Mouse (Mus musculus) limb, embryonic 12.5 days (tissue): ENCODE data around the gene Enthd1. TPM values are rescaled to one million over a fixed set of nuclear protein-coding genes. Genes with fewer than 3 reads are reported as not detected.
"Not testable (repeated sequence)": the region's sequence is repeated elsewhere in the genome, so short reads cannot be mapped to it uniquely, and the experiment has no call there.

Experiments
- ATAC-seq: fragments of 200-750 bp; cut with Nextera tagmentation; 2 replicates; pipeline ENCODE4 v1.8.0; 2017; ENCODE audit warnings: low read depth, moderate TSS enrichment; ENCODE audit not compliant: insufficient number of reproducible peaks, insufficient read depth, low FRiP score, low TSS enrichment
- H3K27ac ChIP-seq: fragments of 300-500 bp; sonication (generic); 2 replicates; pipeline ENCODE4 v1.5.1; 2016; ENCODE audit warnings: mild to moderate bottlenecking, moderate library complexity
- H3K27me3 ChIP-seq: fragments of 300-500 bp; sonication (generic); 2 replicates; pipeline ENCODE4 v1.6.1; 2016; ENCODE audit warnings: mild to moderate bottlenecking, moderate library complexity
- H3K36me3 ChIP-seq: fragments of 300-500 bp; sonication (generic); 2 replicates; pipeline ENCODE4 v1.6.1; 2016; ENCODE audit warnings: mild to moderate bottlenecking, moderate library complexity
- H3K4me1 ChIP-seq: fragments of 300-500 bp; sonication (generic); replicated peaks from 2 replicates; pipeline ENCODE4 v1.6.1; 2016
- H3K4me2 ChIP-seq: fragments of 300-500 bp; sonication (generic); 2 replicates; pipeline ENCODE4 v1.6.1; 2016; ENCODE audit warnings: mild to moderate bottlenecking, moderate library complexity
- H3K4me3 ChIP-seq: fragments of 300-500 bp; sonication (generic); replicated peaks from 2 replicates; pipeline ENCODE4 v1.5.1; 2016; ENCODE audit warnings: mild to moderate bottlenecking
- H3K9ac ChIP-seq: fragments of 300-500 bp; sonication (generic); replicated peaks from 2 replicates; pipeline ENCODE4 v1.6.1; 2016; ENCODE audit warnings: mild to moderate bottlenecking, moderate library complexity
- H3K9me3 ChIP-seq: fragments of 300-500 bp; sonication (generic); 2 replicates; pipeline ENCODE4 v1.6.1; 2016; ENCODE audit warnings: mild to moderate bottlenecking, moderate library complexity
- WGBS: fragments of 180-500 bp; shearing (Covaris S2); methylation state at CpG from one replicate; pipeline ENCODE4 v1.1.7; 2016; 5-methylcytosine and 5-hydroxymethylcytosine counted together
- polyA plus RNA-seq: library from polyadenylated mRNA; unstranded; fragments of >200 nt; fragmentation: Nextera tagmentation; extraction: Ambion mirVana; gene quantifications from 2 replicates; pipeline ENCODE4 v1.2.1, GENCODE M21; 2016

The Enthd1 gene
- polyA plus RNA-seq, 1 experiment from 2014 or later = not detected

DNA sequence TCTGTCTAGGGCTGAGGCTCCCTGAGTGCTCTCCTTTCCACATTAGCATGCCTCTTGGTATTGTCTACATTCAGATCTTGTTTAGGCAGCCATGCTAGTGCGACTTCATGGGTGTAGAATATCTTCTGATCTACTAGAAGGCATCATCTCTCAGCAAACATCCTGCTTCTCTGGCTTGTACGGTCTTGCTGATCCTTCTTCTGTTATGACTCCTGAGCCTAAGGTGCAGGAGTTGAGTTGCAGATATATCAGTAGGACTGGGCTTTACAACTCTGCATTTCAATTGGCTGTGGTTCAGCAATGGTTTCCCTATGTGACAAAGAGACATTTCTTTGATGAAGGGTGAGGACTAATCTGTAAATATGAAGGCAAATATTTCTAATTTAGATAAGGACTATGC is 62.2 kb downstream of the Enthd1 start:
- 92% methylated on average over 2 of the region's 2 CpGs for WGBS
- no peak overlapping the region for H3K9ac ChIP-seq
- ATAC-seq = no peak
- no peaks in the 10 kb centered on the region for H3K36me3 ChIP-seq
- no peak overlapping the region for H3K4me3 ChIP-seq
- no peaks in the 10 kb centered on the region for H3K9me3 ChIP-seq
- no peak overlapping the region for H3K4me2 ChIP-seq
- no peaks in the 10 kb centered on the region for H3K27me3 ChIP-seq
- H3K4me1 ChIP-seq = no peaks in the 10 kb centered on the region
- no peak overlapping the region for H3K27ac ChIP-seq

GRCm38 (mm10) chr15:80501106-80502096 is 63.6 kb downstream of the Enthd1 start:
- H3K4me1 ChIP-seq = no peaks in the 10 kb centered on the region
- ATAC-seq = no peak
- 87% methylated on average over 21 of the region's 21 CpGs for WGBS

DNA sequence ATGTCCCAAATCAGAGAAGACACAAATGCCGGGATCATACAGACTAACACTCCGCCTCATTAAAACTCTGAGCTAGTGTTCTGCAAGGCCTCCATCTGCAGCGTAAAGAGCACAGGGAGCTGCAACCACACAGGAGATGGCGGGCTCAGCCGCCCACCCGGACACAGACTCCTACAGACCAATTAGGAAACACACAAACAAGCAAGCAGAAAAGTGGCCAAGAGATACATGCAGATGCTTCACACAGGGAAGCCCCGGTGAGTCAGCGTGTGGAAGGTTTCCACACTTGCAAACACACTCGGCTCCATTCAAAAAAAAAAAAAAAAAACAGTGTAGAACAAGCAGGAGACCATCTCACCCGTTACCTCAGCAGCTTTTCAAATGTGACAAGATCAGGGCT is 64.5 kb downstream of the Enthd1 start:
- no peaks in the 10 kb centered on the region for H3K27me3 ChIP-seq
- no peak overlapping the region for H3K9ac ChIP-seq
- no peak for ATAC-seq
- no peak overlapping the region for H3K4me3 ChIP-seq
- no peaks in the 10 kb centered on the region for H3K9me3 ChIP-seq
- WGBS = 71% methylated on average over 10 of the region's 10 CpGs
- no peak overlapping the region for H3K4me2 ChIP-seq
- H3K27ac ChIP-seq = no peak overlapping the region
- H3K36me3 ChIP-seq = no peaks in the 10 kb centered on the region
- no peaks in the 10 kb centered on the region for H3K4me1 ChIP-seq

More at GRCm38 (mm10) chr15:80501106-80502096, 63.6 kb downstream of the Enthd1 start:
- no peaks in the 10 kb centered on the region for H3K36me3 ChIP-seq
- H3K4me2 ChIP-seq = no peak overlapping the region
- H3K4me3 ChIP-seq = no peak overlapping the region
- H3K27ac ChIP-seq = no peak overlapping the region
- H3K27me3 ChIP-seq = no peaks in the 10 kb centered on the region
- no peak overlapping the region for H3K9ac ChIP-seq
- no peaks in the 10 kb centered on the region for H3K9me3 ChIP-seq

- not testable (repeated sequence) for ATAC-seq, H3K4me2 ChIP-seq, H3K9me3 ChIP-seq, H3K9ac ChIP-seq, H3K4me3 ChIP-seq, H3K4me1 ChIP-seq, H3K36me3 ChIP-seq, H3K27me3 ChIP-seq, H3K27ac ChIP-seq
- WGBS = 77% methylated on average over 3 of the region's 3 CpGs
Measured at GRCm38 (mm10) chr15:80497733-80498132, 67.2 kb downstream of the Enthd1 start.

DNA sequence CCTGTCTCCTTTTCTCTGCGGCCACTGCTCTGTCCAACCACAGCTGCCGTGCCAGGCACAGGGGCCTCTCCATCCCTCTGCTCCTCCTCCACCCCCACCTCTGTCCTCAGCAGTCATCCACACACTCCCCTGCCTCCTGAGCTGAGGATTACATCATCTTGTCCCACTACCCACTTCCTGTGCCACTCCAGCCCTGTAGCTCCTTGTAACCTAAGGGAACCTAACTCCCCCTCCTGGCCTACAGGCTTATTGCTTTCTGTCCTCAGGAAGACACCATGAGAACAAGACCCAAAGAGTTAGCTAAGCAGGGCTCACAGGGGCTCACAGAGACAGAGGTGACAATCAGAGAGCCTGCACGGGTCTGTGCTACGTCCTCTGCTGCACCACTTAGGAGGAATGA is 73.5 kb downstream of the Enthd1 start:
- no peaks in the 10 kb centered on the region for H3K36me3 ChIP-seq
- no peak overlapping the region for H3K4me2 ChIP-seq
- H3K9ac ChIP-seq = no peak overlapping the region
- peaks cover 8% of the 10 kb centered on the region for H3K4me1 ChIP-seq
- no peaks in the 10 kb centered on the region for H3K27me3 ChIP-seq
- ATAC-seq = no peak
- no peak overlapping the region for H3K4me3 ChIP-seq
- H3K27ac ChIP-seq = no peak overlapping the region
- 59% methylated on average over 4 of the region's 4 CpGs for WGBS
- H3K9me3 ChIP-seq = peaks cover 6% of the 10 kb centered on the region; the same call in 1 of the 2 replicates

DNA sequence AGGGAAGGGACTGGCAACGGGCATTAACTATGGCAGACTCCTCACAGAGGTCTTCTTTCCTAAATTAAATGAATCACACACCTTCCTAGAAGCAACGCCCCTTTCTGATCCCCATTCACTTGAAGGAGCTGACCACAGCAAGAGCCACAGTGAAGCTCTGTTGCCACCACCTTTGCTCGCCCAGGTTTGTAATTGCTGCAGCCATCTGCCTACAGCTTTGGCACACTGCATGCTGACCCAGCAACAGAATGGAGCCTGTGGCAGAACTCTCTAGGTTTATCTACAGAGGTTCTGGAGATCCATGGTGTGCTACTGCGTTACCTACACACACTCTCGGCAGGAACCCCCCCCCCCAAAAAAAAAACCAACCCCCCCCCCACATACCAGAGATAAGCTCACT is 74.8 kb downstream of the Enthd1 start:
- WGBS = 56% methylated on average over 5 of the region's 5 CpGs
- ATAC-seq = no peak
- Histone ChIP-seq H3K27me3 (no peaks in the 10 kb centered on the region), H3K9ac (no peak overlapping the region), H3K4me2 (no peak overlapping the region), H3K4me1 (peaks cover 8% of the 10 kb centered on the region), H3K27ac (no peak overlapping the region), H3K36me3 (no peaks in the 10 kb centered on the region), H3K9me3 (peaks cover 6% of the 10 kb centered on the region; the same call in 1 of the 2 replicates), H3K4me3 (no peak overlapping the region)

DNA sequence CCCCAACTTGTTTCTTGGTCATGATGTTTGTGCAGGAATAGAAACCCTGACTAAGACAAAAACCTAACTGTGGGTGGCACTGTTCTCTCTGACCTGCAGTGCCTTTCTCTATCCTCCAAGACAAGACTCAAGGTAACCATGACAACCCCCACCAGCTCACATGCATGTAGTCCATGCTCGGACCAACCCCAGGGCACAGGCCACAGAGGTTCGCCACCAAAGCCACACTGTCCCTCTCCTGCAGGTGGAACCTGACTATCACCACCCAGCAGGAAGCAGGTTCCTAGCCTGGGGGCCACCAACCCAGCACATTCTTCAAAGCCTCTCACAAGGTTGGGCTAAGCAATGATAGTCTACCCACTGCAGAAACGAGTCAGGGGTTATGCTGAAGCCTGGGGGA is 76.3 kb downstream of the Enthd1 start:
- Histone ChIP-seq H3K9ac (no peak overlapping the region), H3K9me3 (peaks cover 6% of the 10 kb centered on the region; the same call in 1 of the 2 replicates)

GRCm38 (mm10) chr15:80485601-80486000 is 79.4 kb downstream of the Enthd1 start:
- no peak for ATAC-seq
- H3K27ac ChIP-seq = no peak overlapping the region
- 93% methylated on average over 1 of the region's 1 CpGs for WGBS

More for the DNA sequence above, 76.3 kb downstream of the Enthd1 start:
- no peak overlapping the region for H3K4me3 ChIP-seq
- H3K4me2 ChIP-seq = no peak overlapping the region
- H3K4me1 ChIP-seq = peaks cover 8% of the 10 kb centered on the region
- ATAC-seq = no peak
- WGBS = 70% methylated on average over 3 of the region's 3 CpGs
- H3K27ac ChIP-seq = no peak overlapping the region
- no peaks in the 10 kb centered on the region for H3K36me3 ChIP-seq
- H3K27me3 ChIP-seq = no peaks in the 10 kb centered on the region

GRCm38 (mm10) chr15:80483041-80483705 is 81.8 kb downstream of the Enthd1 start:
- Histone ChIP-seq H3K4me1 (0 out of 2 replicates have a peak, but pooled peaks cover 3% of the 10 kb centered on the region), H3K9ac (no peak overlapping the region), H3K27me3 (no peaks in the 10 kb centered on the region), H3K9me3 (no peaks in the 10 kb centered on the region), H3K4me2 (no peak overlapping the region), H3K27ac (no peak overlapping the region), H3K4me3 (no peak overlapping the region), H3K36me3 (no peaks in the 10 kb centered on the region)
- 56% methylated on average over 9 of the region's 9 CpGs for WGBS
- no peak for ATAC-seq

More at GRCm38 (mm10) chr15:80485601-80486000, 79.4 kb downstream of the Enthd1 start:
- H3K4me1 ChIP-seq = 0 out of 2 replicates have a peak, but pooled peaks cover 3% of the 10 kb centered on the region
- H3K9me3 ChIP-seq = no peaks in the 10 kb centered on the region
- H3K36me3 ChIP-seq = no peaks in the 10 kb centered on the region
- H3K4me3 ChIP-seq = no peak overlapping the region
- no peaks in the 10 kb centered on the region for H3K27me3 ChIP-seq
- no peak overlapping the region for H3K4me2 ChIP-seq
- no peak overlapping the region for H3K9ac ChIP-seq

DNA sequence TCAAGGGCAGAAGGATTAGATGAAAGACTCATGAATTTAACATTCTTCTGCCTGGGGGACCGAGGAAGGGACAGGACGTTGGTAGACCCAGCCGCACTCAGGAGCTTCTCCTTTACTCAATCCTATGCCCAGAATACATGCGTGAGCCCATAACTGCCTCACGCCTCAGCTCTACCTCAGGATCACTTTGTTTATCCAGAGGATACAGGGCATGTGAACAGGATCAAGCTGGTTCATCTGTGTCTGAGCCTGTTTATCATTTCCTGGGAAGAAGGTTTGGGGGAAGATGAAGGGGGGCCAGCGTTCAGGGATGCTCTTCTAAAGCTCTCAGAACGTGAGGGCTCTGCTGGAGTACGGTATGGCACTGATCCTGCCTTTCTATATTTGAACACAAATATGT is 82.6 kb downstream of the Enthd1 start:
- H3K4me2 ChIP-seq = no peak overlapping the region
- no peak overlapping the region for H3K4me3 ChIP-seq
- no peak for ATAC-seq
- H3K36me3 ChIP-seq = no peaks in the 10 kb centered on the region
- H3K9me3 ChIP-seq = no peaks in the 10 kb centered on the region
- no peaks in the 10 kb centered on the region for H3K27me3 ChIP-seq
- 0 out of 2 replicates have a peak, but pooled peaks cover 3% of the 10 kb centered on the region for H3K4me1 ChIP-seq
- H3K27ac ChIP-seq = no peak overlapping the region
- 78% methylated on average over 8 of the region's 8 CpGs for WGBS
- no peak overlapping the region for H3K9ac ChIP-seq

- 78% methylated on average over 6 of the region's 6 CpGs for WGBS
- H3K36me3 ChIP-seq = no peaks in the 10 kb centered on the region
- H3K4me3 ChIP-seq = no peak overlapping the region
- no peak overlapping the region for H3K27ac ChIP-seq
- no peak for ATAC-seq
- H3K9ac ChIP-seq = no peak overlapping the region
- H3K4me2 ChIP-seq = no peak overlapping the region
- H3K27me3 ChIP-seq = no peaks in the 10 kb centered on the region
- no peaks in the 10 kb centered on the region; the same call in 1 of the 2 replicates for H3K4me1 ChIP-seq
- no peaks in the 10 kb centered on the region for H3K9me3 ChIP-seq
Measured at GRCm38 (mm10) chr15:80474429-80475002, 90.4 kb downstream of the Enthd1 start.
